Mouse (Mus musculus) thymus, postnatal 0 days (tissue): Measurements from ENCODE around the gene Osbpl3. TPM values are rescaled to one million over a fixed set of nuclear protein-coding genes. Genes with fewer than 3 reads are reported as not detected.

Experiments
- polyA plus RNA-seq: library from polyadenylated mRNA; unstranded; fragments of >200 nt; fragmentation: Nextera tagmentation; extraction: Ambion mirVana; gene quantifications from 2 replicates; pipeline ENCODE4 v1.2.1, GENCODE M21; 2015

The Osbpl3 gene
- polyA plus RNA-seq, 1 experiment from 2014 or later, result 7.7 TPM

Other genes with a start within 250 kb of the Osbpl3 start
- 19.1 and 23.8 TPM in 2 replicates for gene Gsdme, start 192.3 kb downstream of the Osbpl3 start, polyA plus RNA-seq
- gene Cycs, start 110.3 kb upstream of the Osbpl3 start, polyA plus RNA-seq, result 73.5 and 77.6 TPM in 2 replicates
- gene 4921507P07Rik, start 140.4 kb upstream of the Osbpl3 start, polyA plus RNA-seq, result 0.20 and 0.39 TPM in 2 replicates
- gene Npvf, start 198.2 kb upstream of the Osbpl3 start, polyA plus RNA-seq, result 0.23 TPM in 1 of 2 replicates, not detected in the other